Mouse (Mus musculus) frontal cortex, postnatal 36 days (tissue): ENCODE data around the gene Coq4.
A peak's percentile ranks its signal among the peaks of the same experiment; 100 is the strongest.
"Not testable (repeated sequence)": the region's sequence is repeated elsewhere in the genome, so short reads cannot be mapped to it uniquely, and the experiment has no call there.

Experiments
- DNase-seq, 2 experiments: peaks; one replicate each; pipeline ENCODE4 v3.0.0; 2022; ENCODE audit warnings: low spot score in 2 of 2

The Coq4 gene

DNA sequence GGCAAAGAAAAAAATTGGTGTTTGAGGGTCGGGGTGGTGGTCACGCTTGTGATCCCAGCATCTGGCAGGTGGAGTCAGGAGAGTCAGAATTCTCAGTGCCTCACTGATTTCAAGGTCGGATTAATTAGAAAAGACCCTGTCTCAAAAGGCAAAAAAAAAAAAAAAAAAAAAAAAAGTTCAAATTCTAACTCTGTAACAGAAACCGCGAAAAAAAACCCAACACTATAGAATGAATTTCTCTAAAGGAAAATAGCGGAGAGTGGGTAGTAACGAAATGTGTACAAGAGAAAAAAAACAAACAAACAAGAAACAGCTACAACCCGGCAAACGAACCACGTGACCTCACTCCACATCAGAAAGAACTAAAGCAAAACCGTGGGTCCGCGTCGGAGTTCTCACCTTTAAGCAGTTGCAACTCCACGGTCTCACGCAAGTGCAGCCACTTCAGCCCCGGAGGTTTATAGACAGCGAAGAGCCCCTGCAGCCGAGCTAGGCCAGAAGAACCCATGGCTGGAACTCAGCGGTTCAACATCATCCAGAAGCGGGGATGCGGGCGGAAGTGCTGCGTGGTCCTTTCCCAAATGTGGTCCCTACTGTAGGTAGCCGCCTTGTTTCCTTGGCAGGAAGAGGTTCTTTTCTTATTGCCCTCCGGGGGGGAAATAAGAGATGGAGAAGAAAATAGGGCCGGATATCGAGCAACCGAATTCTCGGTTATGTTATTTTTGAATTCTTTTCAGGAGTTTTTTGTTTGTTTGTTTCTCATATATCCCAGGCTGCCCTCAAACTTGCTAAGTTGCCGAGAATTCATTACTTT is at the start of gene Coq4:
Coq4 (plus strand) TSS at position 390 of the 814 bp plus-strand sequence.
- peak; percentile 88 to 95 for DNase-seq

DNA sequence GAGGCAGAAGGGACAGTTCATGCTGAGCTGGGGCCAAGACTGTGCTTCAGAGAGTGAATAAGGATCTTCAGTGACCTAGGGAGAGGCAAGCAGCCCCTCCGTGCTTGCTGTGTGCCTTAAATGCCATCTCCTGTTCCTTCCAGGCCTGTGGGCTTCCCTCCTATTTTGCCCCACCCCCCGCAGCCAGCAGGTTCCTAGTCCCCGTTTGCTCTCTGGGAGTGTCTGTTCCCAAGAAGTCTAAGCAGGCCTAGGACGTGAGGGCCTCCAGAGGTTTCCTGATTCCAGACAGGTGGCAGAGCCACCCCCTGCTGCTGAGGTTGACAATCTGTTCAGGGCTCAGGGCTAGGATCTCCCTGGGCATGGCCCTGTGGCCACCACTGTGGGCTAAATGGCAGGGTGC is 48.5 kb upstream of the Coq4 start:
- DNase-seq, result no peak

DNA sequence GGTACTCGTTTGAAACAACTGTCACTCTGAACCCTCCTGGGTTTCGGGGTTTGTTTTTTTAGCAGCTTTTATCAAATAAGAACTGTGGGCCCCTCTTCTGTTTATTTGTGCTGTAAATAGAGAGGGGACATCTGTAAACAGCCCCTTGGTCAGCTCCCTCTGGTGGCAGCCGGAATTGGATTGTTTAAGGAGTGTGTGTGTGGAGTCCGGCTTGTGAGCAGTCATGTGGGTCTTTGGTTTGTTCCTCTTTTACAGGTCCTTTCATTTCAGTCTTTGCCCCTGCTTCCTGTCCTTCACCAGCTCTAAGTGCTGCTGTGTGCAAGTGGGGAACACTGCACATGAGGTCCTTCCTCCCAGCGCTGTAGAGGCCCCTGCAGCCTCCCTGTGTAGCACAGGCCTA is 47.9 kb upstream of the Coq4 start:
- DNase-seq, result no peak

GRCm38 (mm10) chr2:29741207-29741606 is 46.1 kb upstream of the Coq4 start:
- DNase-seq, result no peak

DNA sequence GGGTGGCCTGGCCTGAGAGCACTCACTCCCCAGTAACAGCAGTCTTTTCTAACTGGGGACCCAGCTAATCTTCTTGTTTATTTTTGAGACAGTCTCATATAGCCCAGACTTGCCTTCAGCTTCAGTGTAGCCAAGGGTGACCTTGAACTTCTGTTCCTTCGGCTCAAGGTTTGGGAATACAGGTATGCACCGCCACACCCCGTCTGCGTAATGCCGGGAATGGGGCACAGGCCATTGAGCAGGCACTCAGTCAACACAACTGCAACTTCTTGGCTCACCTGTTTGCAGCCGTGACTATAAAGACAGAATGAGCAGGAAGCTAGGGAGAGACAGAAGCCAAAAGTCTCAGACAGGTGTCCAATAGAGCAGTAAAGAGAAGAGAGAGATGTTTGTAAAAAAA is 43.0 kb upstream of the Coq4 start:
- DNase-seq, result no peak

GRCm38 (mm10) chr2:29747188-29747782 is 40.0 kb upstream of the Coq4 start:
- no peak for DNase-seq

GRCm38 (mm10) chr2:29747852-29748251 is 39.4 kb upstream of the Coq4 start:
- no peak for DNase-seq

GRCm38 (mm10) chr2:29748499-29748898 is 38.8 kb upstream of the Coq4 start:
- DNase-seq, result no peak

- DNase-seq, result no peak
Observed at GRCm38 (mm10) chr2:29751497-29751896, 35.8 kb upstream of the Coq4 start, which contains the start of gene Gm13420. TSS of gene Gm13420 (minus strand) at chr2:29751685.

DNA sequence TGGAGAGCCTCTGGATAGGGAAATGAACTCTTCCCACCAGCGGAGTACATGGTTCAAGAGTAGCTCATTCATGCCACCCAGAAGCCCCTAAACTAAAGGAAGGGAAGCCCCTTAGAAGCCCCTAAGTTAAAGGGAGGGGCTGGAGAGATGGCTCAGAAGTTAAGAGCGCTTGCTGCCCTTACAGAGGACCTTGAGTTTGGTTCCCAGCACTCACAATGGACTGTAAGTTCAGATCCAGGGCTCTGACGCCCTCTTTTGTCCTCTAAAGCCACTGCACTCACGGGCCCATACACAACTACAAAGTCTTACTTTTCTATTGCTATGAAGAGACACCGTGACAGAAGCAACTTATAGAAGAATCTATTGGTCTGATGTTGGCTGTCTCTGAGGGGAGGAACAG is 34.9 kb upstream of the Coq4 start:
- no peak for DNase-seq

- no peak for DNase-seq
Observed at GRCm38 (mm10) chr2:29755693-29756092, 31.6 kb upstream of the Coq4 start.

DNA sequence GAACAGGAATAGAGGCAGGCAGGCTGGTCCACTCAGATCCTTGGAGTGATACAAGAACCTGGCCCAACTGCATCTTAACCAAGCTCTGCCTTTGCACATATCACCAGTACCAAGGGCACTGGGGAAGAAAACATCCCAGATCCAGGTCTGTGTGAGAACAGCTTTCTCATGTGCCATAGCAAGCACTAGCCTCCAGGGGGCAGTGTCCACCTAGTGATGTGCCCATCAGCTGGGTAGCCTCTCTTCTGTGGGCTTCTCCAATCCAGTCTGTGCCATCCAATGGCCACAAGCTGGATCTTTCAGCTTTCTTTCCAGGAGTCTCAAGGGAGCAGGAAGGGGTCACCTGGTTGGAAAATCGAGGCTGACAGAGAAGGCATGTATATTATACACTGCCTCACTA is 22.5 kb upstream of the Coq4 start:
- peak; percentile 59 to 67 for DNase-seq

GRCm38 (mm10) chr2:29767976-29768709 is 19.1 kb upstream of the Coq4 start:
- no peak for DNase-seq

DNA sequence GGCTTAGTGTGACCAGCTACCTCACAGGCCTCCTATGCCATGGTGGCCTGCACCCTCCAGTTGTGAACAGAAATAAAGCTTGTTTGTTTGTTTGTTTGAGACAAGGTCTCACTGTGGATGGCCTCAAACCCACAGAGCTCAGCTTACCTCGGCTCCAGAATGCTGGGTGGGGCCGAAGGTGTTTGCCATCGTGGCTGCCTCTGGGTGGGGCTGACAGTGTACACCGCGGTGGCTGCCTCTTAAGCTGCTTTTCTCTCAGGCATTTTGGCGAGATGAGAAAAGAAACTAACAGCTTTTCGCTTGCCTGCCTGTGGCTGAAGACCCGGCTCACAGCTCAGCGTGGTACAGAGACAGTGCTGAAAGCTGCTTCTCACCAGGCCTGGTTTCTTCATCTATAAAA is 18.4 kb upstream of the Coq4 start:
- DNase-seq, result no peak

DNA sequence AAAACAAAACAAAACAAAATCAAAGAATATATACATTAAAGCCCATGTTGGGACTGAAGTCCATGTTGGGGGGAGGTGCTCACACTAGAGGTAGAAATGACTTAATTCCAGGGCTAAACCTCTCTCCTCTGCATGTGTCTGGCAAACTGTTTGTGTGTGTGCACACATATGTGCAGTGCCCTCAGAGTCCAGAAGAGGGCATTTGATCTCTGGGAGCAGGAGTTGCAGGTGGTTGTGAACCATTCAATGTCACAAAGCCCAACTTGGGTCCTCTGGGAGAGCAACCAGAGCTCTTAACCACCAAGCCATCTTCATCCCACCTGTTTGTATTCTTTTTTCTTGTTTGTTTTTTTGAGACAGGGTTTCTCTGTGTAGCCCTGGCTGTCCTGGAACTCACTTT is 17.1 kb upstream of the Coq4 start:
- DNase-seq, result no peak

DNA sequence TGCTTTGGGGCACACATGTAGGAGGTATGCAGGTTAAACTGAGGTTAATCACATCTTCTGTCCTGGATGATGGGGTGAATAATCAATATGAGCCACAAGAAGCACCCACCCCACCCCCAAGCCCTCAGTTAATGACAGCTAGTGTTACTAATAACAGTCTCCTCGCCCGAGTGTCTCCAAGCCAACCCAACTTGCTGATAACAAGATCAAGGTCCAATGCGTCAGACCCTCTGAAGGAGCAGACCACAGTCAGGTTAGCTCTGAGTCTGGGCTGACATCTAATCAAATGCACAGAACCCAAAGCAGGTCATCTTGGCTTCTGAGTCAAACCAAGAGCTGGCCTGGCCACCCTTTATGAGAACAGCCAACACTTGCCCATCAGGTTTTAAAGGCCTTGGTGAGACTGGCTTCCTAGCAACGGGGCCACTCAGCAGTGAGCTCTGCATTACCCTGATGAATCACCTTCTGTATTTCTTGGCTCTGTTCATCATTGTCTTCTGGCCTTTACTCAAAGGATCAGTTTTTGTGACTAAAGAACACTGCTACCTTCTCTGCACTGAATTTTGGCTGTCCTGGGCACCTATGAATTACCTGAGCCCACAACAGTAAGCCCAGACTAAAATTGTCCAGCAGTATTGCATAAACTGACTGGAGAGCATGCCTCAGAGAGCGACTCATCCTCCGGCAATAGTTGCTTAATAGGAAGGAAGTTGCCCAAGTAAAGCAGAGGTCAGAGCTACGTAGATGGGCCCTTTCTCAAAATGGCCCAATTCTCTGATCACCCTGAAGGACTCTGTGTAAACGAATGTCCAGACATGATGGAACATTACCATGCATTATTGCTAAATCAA is 15.5 kb upstream of the Coq4 start:
- no peak for DNase-seq

DNA sequence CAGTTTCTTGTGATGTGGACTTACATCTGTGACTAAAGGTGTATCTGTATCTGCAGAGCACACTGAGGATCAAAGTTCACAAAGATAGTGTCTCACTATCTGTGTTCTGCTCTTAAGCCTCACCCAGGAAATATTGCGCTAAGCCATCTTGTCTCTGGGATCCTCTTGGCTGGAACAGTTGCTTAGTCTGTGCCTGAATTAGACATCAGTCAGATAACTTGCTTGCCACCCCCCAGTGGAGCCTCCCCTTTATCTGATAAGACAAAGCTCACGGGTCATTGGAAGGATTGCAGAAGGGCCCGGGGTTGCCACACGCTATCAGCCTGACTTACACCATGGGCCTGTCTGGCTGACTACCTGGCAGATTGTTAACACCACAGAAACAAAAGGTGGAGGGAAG is 14.0 kb upstream of the Coq4 start:
- DNase-seq, result no peak

- not testable (repeated sequence) for DNase-seq
Observed at GRCm38 (mm10) chr2:29781256-29781655, 6.0 kb upstream of the Coq4 start.

GRCm38 (mm10) chr2:29784290-29784689 is 3.0 kb upstream of the Coq4 start:
- DNase-seq, result no peak

DNA sequence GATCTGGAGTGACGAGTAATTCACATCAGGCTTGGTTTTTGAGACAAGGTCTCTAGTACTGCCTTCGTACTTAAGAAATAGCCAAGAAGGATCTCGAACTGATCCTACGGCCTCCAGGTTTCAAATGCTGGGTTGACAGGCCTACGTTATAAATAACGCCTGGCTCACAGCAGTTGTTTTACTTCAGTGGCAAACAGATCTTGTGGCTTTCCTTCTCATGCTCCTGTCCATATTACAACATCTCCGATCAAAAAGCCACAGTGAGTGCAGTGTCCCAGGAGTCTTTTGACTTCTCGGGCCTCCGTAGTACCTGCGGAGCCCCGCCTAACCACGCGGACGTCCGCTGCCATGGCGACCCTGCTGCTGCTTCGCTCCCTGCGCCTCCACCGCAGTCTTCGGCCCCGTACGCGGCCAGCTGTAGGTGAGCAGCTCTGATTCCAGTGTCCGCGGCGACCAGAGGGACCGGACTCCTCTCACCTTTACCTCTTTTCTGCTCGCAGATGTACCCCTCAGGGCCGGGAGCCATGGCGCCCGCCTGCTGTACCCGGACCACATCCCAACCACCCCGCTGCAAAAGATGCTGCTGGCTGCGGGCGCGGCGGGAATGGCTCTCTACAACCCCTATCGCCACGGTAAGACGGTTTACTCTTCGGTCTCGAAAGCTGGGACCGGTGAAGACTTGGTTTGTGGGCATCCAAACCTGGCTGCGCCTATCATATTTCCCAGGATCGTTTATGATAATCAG is 816 bp downstream of the Coq4 start, which contains the start of gene Trub2:
Trub2 (minus strand) TSS at position 566 of the 745 bp plus-strand sequence.
- DNase-seq, result peak; percentile 90 to 93
